Mouse (Mus musculus) mature B cell (primary cell): Measurements from ENCODE around the gene Six6.

Experiments
- in situ Hi-C: fragments of 300-500 bp; cut with MboI; formaldehyde crosslinking; loops from 2 replicates; pipeline ENCODE4 v1.14.3; 2019

Six6 gene

DNA sequence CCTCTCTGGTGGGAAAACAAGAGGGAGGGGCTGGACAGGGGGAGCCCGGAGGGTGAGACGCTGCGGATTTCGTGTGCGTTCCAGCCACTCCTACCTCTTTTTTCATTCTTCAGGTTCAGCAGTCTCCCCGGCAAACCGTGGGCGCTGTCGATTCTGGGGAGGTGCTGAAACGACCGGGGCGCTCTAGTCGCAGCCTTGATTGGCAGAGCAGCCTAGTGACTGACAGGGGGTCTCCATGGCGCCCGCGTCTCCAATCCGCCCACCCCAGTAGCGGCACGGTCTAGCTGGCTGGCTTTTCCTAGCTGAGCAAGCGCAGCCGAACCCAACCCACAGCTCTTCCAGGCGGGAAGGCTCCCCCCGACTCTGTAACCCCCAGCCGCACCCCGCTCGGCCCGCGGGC is at the start of gene Six6:
TSS of gene Six6 (plus strand) at position 277 of the 400 bp plus-strand sequence.
- in situ Hi-C loops = no loop called here

DNA sequence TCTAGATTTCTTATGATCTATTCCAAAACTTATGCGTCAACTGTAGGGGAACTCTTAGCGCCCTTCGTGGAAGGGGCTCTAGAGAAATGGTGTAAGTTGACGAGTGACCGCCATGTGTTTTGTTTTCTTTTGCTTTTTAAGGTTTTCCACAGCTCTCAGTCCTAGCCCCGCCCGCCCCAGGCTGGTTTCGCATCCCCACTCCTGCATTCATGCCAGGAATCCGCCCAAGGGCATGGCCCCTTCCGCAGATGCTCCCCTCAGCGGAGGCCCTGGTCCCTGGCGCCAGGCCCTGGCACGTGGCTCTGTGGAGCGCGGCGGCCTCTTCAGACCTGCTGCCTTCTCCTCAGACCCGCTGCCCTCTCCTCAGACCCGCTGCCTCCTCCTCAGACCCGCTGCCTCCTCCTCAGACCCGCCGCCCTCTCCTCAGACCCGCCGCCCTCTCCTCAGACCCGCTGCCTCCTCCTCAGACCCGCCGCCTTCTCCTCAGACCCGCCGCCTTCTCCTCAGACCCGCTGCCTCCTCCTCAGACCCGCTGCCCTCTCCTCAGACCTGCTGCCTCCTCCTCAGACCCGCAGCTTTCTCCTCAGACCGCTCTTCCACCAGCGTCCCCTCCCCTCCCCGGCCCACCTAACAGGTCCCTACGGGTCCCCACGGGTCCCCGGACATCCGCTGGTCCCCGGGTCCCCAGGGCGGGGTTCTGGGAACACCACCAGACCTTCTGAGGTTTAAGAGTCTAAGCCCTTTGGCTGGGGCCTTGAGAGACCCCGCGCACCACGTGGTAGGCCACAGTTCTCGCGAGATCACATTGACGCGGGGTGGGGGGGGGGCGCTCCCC is 22.3 kb upstream of the Six6 start:
- in situ Hi-C loops = no loop called here

DNA sequence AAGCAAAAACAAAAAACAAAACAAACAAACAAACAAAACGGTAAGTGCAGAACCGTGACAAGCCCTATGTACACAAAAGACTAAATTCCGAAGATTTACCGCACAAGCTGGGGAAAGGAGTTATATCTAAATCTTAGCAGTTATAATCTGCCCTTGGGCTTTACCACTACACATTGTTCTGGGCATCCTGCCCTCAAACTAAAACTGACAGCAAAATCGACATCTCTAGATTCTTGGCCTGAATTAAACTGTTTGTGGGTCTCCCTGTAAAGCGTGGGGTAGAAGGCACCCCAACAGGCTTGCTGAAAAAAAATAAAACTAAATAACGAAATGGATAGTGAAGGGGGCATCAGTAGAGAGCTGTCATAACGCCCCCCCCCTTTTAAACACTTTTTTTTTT is 2.9 kb upstream of the Six6 start:
- in situ Hi-C loops = no loop called here

DNA sequence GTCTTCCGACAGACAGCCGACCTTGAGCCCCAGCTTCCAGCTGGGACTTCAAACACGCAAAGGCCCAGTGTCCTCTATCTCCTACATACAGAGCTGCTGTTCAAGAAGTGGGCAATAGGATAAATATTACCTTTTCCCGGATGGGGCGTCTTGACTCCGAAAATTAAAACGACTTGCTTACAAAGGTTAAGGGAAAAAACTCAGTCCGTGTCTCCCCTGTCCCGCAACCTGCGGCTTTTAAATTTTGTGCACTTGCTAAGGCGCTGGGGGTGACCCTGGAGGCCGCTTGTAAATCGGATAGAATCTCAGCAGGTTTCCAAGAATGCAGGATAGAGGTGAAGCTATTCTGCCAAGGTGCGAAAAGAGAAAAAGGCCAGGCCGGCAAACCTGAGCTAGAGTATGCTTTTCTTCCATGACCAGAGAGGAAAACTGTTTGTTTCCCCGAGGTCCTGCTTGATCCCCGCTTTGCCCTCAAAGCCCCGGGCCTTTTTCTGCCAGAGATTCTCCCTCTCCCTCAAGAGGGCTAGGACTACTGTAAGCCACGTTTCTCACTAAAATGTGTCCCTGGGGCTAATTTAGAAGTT is 2.1 kb upstream of the Six6 start:
- in situ Hi-C loops = no loop called here

DNA sequence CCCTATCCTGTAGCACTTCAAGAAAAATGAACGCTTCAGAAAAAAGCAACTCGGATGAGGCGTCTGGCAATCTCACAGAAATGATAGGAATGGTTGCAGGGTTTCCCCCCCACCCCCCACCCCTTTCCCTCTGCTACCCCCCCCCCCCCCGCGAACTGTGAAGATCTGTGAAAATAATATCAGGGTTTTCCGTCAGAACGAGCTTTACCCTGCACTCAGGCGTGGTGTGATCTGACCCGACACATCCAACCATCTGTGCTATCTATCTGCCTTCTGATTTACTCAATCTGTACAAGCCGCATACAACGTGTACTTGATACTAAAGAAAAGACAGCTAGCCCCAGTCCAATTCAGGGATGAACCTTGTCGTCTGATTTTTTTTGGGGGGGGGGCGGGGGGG is 1.5 kb upstream of the Six6 start:
- in situ Hi-C loops = no loop called here

DNA sequence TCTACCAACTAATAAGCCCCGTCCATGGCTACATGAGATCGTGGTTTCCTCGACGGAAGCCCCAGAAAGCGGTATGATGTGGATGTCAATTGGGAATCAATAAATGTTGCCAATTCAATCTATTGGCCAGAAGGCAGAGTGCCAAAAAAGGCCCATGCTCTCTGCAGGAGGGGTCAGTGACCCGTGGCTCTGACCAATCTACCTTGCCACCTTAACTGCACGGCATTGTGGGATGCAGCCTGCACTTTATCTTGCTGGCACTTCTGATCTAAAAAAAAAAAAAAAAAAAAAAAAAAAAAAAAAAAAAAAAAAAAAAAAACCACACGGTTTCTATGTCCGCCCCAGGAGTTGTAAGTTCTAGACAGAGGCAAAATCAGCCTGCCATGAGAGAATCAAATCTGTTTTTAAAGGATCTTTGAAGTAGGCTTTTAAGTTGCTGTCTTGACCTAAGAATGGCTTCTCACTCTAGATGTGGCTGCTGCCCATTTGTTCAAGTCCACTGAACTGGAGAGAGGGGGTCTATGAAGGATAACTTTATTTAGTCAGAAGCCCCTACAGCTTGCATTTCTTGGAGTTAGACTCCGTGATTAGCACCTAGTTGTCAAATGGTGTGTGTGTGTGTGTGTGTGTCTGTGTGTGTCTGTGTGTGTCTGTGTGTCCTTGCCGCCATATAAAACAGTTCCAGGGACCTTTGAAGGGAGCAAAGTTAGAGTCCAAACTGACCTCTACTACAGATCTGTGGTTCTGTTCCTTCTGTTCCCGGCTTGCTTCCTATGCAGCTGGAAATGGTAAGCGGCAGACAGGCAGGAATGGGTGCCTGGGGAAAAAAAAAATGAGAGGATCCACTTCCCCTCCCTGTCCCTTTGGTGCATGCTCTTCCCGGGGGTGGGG is 847 bp upstream of the Six6 start:
- in situ Hi-C loops = no loop called here

DNA sequence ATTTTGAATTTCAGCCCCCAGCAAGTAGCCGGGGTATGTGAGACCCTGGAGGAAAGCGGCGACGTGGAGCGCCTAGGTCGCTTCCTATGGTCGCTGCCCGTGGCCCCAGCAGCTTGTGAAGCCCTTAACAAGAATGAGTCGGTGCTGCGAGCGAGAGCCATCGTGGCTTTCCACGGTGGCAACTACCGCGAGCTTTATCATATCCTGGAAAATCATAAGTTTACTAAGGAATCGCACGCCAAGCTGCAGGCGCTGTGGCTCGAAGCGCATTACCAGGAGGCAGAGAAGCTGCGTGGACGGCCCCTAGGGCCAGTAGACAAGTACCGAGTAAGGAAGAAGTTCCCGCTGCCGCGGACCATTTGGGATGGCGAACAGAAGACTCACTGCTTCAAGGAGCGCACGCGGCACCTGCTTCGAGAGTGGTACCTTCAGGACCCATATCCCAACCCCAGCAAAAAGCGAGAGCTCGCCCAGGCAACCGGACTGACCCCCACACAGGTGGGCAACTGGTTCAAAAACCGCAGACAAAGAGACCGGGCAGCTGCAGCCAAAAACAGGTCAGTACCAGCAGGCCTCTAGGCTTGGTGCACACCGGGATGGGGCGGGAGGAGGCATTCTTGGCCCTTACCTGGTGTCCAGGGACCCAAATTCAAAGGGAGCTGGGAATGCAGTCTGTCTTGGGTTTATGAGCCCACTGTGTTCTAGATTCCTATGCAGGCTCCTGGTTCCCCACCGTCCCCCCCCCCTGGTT is 554 bp downstream of the Six6 start, which contains the start of gene 4930447C04Rik:
TSS of gene 4930447C04Rik (minus strand) at position 704 of the 751 bp plus-strand sequence.
- in situ Hi-C loops = no loop called here

DNA sequence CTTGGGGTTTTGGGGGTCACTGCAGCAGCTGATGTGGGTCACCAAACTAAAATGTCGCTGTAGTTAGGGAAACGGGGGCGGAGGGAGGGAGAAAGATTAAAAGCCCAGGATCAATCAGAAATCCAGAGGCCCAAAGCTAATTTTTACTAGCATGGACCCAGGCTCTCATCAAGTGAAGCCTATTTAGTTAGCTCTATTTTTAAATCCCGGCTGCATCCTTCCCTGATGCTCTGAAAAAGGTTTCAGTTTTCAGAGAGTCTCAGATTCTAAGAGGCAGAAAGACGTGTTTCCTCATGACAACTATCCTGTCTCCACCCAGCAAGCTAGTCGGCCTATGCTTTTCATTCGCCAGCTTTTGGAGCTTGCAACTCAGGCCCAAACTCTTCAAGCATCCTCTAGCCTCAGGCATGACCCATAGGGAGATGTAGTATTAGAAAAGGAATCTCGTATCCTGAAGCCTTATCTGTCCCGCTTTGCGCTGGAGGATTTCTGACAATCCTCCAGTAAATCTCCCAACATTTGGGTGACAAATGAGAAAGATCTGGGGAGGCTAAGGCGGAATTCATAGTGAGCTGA is 1.2 kb downstream of the Six6 start:
- in situ Hi-C loops = no loop called here

DNA sequence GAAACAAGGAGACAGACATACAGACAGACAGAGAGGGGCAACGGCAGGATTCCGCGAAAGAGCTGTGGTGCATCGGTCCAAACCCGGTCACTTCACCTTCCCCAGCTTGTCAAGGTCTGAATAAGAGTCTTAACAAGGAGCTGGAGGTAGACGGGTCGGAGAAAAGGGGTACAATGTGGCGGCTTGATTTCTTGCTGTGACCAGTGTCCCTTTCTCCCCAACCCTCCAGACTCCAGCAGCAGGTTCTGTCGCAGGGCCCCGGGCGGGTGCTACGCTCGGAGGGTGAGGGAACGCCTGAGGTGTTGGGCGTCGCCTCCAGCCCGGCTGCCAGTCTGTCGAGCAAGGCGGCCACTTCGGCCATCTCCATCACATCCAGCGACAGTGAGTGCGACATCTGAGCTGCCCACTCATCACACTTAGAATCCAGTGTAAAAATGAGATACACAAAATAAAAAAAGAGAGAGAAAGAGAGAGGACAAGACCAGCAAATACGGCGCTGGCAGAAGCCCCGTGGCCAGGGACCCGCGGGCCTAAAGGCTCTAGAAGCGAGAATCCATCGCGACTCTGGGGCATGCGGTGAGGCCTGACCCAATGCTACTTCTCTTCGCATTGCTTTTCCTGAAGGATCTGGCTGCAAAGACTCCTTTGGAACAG is 1.8 kb downstream of the Six6 start:
- in situ Hi-C loops = no loop called here

DNA sequence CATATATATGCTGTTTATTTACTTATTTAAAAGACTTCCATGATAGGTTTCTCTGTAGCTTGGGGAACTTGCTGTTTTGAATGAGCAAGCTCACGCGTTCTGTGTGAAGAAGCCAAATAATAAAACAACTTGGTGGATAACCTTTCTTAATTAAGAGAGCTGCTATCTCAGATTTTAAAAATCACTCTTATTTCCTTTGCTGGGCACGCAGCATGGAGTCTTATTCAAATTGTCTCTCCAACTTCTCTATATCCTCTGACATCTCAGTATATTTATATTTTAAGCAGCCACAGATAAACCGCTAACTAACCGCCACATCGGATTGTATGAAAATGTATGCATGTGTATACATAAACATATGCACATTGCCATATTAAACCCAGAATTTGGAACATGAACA is 2.5 kb downstream of the Six6 start:
- in situ Hi-C loops = no loop called here

DNA sequence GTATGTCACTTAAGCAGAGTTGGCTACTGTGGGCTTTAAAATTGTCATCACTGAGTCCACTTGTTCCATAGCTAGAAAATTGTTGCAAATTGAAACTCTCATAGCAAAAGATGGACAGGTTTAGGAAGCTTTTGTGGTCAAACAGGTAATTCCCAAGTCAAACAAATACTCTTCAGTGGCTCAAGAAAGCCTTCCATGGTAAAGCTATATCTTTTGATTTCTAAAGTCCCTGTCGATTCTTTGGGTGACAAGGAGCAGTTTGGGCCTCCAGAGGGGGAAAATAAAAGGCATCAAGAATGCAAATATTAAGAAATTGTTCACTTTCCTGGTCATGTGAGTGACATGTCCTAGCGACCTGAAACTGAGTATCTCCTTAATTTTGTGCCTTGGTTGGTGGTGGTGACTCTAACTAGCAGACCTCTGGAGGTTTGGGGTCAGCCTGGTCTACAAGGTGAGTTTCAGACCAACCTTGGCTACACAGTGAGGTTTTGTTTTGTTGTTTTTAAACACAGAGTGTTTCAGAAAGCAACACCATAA is 4.0 kb downstream of the Six6 start:
- in situ Hi-C loops = no loop called here

DNA sequence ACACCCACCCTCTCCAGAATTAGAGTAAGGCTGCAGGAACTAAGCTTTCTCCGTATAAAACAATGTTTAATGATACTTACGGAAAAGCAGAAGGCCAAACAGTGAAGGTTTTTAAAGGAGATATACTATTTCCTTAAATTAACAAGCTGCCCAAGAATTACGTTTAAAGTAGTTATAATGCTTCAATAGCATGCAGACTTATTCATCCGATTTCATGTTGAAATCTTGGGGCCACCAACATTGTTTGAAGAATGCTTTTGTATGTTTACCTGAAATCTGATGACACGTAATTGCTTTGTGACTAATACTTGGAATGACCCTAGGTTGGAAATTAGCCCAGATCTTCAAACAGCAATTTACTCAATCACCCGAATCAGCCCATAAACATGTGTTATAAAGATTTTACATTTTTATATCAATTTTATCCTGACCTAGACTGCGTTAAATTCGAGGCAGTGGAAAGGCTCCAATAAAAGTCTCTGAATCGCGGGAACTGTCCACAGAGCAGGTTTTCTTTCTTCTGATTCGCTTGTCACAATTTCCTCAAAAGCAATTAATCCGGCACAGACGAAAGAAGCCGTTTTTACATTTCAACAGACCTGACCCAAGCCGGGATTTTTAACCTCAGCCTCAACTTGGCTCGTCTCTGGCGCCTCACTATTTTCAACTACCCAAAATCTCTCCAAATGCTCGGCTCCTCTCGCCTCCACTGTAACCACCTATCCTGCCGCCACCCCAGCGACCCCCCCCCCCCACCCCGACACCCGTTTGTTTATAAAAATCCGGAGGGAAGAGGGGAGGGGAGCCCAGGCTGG is 4.9 kb downstream of the Six6 start:
- in situ Hi-C loops = no loop called here

DNA sequence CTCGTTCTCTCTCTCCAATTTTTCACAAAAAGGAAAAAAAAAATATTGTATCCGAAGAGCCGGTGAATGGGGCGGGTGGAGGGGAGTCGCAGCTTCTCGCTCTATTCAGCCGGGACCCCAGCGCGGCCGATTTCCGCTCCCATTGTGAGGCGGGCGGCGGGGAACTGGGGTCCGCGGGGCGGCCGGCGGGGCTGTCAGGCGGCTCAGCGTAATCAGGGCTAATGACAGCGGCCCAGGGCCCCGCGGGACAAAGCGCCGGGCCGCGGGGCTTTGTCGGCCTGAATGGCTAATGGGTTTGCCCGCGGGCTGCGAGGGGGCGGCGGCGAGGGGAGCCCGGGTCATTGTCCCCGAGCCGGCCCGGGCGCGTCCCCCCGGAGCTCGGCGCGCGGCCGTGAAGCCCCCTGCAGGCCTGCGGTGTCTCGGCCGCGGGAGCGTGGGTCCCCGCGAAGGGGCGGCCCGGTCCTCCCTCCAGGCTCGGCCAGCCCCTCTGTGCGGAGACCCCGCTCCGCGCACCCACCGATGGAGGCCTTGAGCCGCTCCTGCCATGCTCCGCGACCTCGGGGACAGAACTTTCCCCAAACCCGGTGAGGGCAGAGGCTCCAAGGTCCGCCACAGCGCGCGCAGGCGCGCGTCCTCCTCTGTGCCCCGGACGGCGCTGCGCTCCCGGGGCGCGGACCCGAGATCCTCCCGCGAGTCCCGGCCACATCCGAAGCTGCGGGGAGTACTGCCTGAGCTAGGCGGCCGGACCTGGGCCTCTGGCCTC is 5.8 kb downstream of the Six6 start:
- in situ Hi-C loops = no loop called here

DNA sequence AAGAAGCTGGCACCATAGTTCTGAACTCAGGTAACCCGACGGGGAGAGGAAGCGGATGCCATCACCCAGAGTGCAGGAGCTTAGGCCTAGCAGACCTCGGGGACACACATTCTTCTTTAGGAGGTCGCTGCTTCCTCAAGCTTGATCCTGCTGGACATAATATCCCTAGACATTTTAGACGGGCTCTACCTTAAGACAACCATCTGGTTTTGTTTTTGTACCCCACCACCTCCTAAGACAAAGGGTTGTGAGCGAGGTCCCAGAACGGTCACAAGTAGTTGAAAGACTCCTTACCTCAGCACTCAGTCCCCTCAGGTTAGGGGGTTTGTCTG is 6.3 kb downstream of the Six6 start:
- in situ Hi-C loops = no loop called here

DNA sequence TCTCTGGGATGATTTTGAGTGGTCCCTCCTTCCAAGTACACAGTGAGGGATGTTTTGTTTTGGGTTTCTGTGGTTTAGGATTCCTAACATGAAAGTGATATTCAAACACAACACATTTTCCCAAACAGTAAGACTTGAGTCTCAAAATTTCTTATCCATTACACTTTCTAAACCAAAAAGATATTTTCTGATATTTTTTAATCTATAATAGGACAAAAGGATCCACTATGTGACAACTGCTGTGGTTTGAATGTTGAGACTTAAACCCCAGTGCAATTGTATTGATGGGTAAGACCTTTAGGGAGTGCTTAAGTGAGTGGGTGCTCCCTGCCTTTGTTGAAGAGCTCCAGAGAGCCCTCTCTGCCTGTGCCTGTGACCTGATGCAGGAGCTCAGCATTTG is 7.1 kb downstream of the Six6 start:
- in situ Hi-C loops = no loop called here

DNA sequence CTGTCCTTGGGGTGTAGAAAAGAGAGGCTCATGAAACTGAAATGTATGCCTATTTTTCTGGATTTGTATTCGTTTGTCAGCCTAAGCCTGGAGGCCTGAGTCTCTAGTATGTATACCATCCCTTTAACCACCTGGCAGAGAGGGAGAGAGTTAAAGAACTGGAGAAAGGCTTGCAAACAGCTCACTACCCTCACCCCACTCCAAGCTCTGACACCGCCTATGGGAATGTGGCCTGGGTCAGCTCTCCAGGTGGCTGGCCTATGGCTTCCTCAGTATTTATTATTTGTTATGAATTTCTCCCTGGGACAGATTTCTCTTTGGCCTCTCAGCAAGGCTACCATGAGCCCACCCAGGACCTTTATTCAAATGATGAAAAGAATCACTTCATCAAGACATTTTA is 7.6 kb downstream of the Six6 start:
- in situ Hi-C loops = no loop called here

DNA sequence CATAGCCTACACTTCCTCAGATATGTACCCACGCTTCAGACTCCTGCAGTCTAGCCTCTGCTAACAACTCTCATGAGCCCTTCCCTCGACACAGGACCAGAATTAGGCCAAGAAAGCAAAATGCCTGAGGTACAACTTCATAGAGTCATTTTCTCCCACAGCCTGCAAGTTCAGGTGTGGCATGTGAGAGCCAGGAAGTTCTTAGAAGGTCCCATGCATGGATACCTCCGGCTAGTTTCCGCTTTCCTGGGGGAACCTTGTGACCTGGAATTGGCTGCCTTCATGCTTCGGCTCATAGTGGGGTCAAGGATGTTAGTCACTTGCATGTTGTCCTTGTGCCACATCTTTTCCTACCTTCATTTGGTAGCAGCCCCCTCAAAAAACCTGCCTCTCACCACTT is 13.4 kb downstream of the Six6 start:
- in situ Hi-C loops = no loop called here

DNA sequence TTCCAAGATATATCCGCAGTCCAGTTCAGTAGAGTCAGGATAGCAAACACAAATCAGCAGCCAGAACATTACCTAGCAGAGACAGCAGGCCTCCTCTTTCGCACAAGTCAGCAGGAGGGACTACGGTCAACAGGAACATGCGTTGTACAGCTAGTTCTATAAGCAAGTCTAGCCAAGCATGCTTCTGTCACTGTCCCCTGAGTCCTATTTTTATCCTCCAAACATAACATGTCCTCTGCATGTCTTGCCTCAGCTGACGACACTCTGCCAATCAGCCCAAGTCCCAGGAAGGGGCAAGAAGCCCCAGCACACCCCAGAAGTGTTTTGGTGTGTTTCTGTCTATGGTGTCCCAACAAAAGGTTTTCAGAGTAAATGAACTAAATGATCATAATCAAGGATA is 14.2 kb downstream of the Six6 start:
- in situ Hi-C loops = no loop called here

DNA sequence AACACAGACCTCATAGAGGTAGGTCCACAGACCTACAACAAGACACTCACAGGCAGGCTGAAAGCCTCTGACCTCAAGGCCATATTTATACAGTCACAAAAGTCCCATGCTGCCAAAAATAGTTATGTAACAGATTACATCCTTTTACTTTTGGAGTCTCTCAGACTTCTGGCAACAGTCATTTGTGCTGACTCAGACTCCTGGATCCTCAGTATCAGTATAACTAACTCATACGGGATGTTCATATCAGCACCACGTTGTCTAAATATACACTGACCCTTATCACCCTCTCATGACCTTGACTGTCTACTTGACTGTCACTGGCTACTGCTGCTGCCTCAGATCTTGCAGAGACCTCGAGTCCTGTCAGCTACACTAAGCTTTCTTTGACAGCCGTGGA is 15.2 kb downstream of the Six6 start:
- in situ Hi-C loops = no loop called here
